Mouse (Mus musculus) retina, embryonic 14.5 days (tissue): ENCODE measurements at regions not wholly inside any gene's neighbourhood (a gene's known extent, or its start where the extent isn't known, plus 50 kb on each side); places are given as distances from the start of the nearest gene placed in this dataset.
"Not testable (repeated sequence)": the region's sequence is repeated elsewhere in the genome, so short reads cannot be mapped to it uniquely, and the experiment has no call there.

Experiments used
- DNase-seq: peaks from one replicate; pipeline ENCODE4 v3.0.0-alpha.2; 2015; ENCODE audit warnings: low spot score

DNA sequence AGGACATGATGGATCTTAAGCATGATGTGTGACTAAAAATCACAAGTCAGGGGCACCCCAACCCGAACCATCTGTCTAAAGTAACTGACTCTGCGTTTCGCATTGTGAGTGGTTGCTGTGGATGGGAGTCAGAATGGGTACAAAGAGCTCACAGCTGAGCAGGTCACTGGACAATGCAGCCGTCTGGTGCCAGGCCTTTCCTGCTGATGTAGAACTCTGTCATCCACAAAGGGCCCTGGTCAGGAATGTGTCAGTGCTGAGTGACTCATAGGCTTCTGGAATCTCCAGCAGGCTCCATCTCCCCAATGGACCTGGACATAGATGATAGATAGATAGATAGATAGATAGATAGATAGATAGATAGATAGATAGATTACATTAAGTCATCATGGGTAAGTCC lies 335.8 kb upstream of the Maf start:
- no peak for DNase-seq

DNA sequence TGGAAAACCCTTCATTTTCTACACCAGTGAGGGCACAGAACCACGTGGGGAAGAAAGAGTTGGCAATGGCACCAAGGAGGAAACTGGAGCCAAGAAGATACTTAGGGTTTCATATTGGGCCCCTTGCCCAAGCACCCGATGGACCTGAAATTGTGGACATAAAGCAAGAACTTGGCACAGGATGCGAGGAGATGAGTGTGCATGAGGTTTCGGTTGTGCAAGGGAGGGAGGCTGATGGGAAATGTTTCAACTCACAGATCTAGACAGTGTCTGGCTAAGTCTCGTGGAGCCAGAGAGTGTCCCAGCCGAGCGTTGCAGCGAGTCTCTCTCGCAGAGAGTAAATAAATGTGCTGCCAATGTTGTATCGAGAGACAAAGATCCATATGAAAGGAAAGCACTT lies 323.4 kb upstream of the Maf start:
- no peak for DNase-seq

DNA sequence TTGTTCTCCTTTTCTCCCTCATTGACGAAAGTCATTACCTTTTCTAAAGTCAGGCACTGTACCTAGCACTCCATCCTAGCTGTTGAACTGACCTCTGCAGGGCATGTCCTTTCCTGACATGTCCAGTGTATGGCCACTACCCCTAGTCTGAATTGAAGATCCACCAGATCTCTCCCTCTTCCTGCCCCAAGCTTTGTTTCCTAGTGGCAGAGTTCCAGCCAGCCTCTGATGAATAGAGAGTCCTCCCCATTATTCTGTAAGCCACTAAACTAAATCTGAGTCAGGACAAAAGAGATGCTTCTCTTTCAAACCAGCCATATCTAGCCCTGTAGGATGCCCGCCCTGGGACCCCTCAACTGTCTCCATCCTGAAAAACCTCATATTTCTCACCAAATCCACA lies 317.7 kb upstream of the Maf start:
- no peak for DNase-seq

DNA sequence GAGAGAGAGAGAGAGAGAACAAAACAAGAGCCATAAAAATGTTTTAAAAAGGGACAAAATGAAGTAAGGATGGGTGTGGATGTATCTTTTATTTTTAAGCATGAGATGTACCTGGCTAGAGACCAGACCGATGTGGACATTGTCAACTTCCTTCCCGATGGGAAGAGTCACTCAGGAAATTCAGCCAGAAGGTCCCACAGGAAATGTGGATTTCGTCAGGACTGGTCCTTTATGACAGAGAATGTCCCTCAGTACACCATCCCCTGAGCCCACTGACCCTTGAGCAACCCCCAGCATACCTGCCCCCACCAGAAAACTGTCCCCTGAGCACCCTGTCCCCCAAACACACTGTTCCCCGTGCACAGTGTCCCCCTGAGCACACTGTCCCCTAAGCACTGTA lies 317.2 kb upstream of the Maf start:
- no peak for DNase-seq

DNA sequence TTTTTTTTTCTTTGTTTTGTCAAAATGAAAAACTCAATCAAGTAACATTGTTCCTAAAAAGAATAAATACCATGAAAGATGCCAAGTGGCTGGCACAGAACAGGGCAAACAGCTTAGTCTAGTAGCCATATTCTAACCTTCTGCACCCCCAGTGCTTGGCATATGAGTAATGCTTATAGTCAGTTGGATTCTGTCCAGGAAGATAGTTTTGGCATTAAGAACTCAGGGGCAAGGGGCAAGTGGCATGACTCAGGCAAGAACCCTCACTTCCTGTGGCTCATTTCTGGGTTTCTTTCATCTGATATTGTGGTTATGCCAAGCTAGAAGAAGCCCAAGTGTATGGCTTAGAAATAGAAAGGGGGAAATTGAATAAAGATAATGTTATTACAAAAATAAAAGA lies 314.1 kb upstream of the Maf start:
- no peak for DNase-seq

DNA sequence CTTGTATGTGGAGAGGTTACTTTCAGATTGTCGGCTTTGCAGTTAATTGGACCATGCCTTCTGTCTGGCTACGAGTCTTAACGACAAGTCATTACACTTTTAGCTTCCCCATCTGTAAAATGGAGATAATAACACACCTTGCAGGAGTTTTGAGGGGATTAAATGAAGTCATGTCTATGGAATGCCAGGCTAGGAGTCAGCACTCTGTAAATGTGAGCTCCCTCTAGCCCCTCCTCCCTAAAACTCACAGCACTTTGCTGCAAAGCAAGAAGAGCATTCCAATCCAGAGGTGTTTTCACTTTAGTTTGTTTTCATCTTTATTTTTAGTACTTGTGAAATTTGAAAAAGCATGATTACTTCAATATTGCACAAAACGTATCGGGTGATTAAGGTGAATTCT lies 287.7 kb upstream of the Maf start:
- DNase-seq: no peak

DNA sequence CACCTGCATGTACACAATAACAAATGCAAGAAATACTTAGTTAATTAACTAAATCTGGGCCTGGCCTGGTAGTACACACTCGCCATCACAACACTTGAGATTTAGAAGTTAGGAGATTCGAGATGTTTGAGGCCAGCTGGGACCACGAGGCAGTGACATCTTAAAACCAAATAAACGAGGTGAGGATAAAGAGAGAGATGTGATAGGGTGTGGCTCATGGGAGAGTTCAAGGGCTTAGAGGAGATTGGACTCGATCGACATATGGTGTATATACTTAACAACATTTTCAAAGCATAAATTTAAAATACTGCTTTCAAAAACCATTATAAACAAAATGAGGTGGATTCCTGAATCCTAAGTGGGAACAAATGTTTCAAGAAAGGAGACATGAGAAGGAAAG lies 284.4 kb upstream of the Maf start:
- DNase-seq: no peak

DNA sequence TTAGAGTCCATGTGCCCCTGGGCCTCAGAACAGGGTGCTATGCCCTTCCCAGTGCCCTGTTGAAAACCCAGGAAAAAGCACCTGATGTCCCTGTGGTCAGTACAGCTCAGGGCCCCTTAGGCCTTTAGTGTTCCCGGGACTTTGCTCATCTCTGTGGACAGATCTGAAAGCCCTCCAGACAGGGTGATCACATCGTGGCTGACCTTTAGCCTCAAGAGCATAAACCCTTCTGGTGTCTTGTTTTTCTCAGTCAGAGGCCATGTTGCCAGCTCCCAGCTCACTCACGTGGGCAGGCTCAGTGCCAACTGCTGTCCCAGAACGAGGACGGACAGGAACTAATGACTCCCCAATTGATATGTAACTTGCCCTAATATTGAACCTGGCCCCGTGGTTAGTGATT lies 275.8 kb upstream of the Maf start:
- DNase-seq: no peak

DNA sequence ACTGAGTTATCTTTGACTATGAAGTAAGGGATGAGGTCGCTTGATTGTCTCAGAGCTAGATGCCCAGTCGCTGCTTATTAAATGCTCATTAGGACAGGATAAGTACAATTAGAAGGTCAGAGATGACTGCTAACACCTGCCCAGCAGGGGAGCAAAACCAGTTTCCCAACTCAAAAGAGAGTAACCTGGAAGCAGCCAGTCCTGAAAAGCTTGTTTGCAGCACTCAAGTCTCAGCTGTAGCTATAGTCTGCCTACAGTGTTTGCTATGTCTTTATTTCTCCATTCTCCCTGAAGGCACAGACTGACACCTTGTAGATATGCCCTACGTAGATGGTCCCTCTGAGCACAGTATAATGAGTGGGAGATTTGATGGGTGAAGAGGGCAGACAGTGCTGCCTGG lies 274.7 kb upstream of the Maf start:
- DNase-seq: no peak

DNA sequence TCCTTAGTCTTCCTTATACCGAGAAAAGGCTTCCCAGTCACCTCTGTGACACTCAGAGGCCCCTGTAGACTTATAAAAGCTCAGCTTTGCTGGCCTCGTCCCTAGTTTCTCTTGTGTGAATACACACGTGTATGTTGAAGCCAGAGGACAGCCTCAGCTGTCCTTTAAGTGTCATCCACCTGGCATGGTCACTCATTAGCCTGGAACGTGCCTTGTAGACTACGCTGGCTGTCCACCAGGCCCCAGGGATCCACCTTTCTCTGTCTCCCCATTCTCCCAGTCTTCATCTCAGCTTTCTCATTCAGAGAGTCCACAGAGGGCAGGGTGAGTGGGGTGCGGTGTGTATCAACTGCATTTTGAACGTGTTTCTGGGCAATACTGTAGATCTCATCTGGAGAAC lies 273.8 kb upstream of the Maf start:
- DNase-seq: no peak

DNA sequence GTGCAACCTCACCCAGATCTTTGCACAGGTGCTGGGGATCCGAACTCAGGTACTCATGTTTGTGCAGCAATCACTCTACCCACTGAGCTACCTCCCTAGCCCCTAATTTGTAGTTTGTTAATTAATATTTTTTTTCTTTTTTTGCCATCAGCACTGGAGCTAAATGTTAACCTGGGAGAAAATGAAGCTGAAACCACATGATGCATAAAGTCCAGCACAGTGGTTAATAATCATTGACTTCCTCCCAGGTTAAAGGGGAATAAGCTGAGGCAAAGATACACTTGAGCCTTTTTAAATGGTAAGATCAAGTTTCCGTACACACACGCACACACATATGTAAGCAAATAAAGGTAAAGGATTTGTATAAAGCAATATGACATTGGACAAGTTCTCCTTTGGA lies 273.0 kb upstream of the Maf start:
- DNase-seq: no peak

DNA sequence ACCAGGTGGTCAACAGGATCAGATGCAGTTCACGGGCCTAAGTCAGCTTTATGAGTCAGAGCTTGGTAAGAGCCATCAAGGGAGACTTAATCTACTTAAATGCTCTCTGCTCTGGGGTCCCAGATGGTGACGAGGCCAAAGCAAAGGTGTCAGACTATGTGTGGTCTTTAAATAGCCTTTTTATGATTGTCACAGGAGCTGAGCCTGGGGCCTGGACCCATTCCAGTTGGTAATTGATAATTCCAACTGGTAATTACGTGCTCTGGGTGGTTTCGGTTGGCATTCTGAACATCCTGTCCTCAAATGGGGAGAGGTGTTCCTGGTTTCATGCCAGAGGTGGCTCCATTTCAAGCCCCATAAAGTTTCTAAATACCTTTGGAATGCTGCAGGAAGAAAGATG lies 269.6 kb upstream of the Maf start:
- no peak for DNase-seq

DNA sequence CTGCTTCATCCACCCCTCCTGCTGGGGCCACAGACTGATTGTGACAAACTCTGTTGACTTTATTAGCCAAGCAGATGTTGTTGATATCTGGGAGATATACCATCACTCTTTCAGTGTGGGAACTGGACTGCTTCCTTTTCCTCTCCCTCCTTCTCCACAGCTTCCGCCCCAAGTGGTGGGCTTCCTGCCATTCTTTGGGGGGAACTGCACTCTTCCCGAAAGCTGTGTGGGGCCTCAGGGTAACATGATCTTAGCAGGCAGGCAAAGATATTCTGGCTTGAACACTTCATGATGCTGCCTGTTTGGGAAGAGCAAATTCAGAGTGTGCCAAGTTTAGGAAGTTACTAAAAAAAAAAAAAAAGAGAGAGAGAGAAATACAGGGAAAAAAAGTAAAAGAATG lies 267.1 kb upstream of the Maf start:
- no peak for DNase-seq

DNA sequence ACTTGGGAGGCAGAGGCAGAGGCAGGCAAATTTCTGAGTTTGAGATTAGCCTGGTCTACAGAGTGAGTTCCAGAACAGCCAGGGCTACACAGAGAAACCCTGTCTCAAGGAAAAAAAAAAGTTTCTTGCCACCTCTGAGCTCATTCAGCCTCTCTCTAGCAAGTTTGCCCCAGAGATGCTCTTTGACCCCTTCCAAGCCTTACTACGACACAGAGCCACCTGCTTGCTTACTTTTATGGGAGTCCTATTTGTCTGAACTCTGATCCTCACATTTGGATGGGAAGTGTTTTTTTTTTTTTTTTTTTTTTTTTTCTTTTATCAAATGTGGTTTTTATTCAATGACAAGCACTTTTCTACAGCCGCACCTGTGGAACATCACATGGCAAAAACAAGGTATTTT lies 263.8 kb upstream of the Maf start:
- DNase-seq: not testable (repeated sequence)

DNA sequence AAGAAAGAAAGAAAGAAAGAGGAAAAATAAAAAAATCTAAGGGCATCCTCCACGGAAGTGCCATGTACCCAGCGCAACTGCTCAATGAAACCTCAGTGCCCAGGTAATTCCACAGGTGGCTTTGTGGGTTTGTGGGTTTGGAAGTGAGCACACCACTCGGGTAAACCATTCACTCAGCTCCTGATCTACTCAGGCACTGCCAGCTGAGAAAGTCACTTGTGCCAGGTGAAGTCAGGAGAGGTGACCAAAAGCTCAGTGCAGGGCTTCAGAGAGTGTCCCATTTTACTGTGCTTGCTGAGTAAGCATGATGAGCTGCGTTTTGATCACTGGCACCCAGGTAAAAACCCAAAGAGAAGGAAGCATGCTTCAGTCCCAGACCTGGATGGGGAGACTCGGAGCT lies 260.5 kb upstream of the Maf start:
- no peak for DNase-seq

DNA sequence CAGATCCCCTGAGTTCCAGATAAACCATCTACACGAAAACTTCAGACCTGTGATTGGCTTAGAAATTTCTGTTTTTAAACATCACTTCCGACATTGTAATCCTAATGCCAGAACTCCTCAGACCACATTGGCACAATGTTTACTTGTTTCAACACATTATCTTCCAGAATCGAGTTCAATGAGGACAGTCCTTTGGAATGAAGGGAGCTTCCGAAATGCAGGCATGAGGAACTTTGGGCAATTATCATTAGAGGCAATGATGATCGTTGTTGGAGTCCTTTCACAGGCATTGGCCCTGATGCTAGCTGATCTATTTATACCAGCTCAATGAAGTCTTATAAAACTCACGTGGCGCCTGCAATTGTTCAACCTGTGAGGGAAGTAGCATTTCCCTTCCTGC lies 258.4 kb upstream of the Maf start:
- no peak for DNase-seq

DNA sequence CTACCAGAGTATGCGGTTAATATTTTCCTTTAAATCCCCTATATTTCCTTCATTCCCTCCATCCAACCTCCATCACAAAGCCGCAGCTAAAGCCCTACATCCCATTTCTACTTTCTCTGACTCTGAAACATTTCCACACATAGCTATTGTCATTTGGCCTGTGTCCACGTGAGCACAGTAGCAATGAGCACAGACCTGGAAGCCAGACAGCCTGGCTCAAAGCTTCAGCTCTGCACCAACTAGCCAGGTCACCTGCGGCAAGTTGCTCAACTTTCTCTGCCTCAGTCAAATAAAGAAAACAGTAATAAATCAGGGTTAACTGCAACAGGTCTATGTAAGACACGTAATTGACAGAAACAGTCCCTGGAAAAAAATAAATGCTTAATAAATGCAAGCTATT lies 247.8 kb upstream of the Maf start:
- DNase-seq: no peak

DNA sequence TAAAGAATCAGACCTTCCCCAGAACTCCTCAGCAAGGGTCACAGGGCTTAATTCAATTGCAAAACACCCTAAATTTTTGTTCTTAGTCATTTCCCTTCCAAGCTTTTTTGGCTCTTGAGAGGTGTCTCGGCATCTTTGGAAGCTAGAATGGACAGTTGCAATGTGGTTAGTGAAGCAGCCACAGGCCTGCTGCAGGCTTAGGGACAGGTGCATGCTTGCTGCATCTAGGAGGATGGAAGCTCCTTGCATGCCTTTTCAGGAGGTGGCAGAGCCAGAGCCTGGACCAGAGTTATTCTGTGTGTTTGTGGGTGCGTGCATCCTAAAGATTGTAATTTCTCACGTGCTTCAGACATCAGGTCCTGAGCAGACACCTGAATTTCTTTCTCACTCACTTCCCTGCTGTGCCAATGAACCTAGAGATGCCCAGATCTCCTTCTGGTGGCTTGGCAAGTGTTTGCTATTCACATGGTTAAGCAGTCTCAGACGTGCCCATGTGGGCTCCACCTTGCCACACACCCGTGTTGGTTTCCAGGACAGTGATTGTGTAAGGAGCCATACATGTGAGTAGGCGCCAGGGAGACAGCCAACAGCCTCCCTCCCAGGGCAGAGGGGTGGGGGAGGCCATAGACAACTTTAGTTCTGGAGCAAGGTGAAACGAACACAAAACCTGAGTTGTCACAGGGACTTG lies 246.3 kb upstream of the Maf start:
- DNase-seq: no peak

DNA sequence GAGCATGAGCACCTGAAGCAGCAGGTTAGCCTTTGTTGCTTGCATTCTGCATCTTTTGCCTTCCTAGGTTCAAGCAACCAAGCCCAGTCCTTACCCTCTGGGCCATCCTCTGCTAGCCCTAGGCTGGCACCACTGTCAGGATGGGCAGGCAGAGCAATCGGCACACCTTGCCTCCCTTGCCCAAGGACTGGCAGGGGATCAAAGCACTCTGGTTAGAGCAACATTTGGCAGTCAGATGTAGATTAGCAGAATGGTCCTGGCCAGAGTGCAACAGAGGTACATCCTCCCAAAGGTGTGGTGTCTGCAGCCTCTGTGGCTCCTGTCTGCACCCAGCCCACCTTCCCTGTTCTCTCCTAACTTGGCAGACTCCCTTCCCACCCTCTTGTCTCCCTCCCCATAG lies 244.9 kb upstream of the Maf start:
- no peak for DNase-seq

DNA sequence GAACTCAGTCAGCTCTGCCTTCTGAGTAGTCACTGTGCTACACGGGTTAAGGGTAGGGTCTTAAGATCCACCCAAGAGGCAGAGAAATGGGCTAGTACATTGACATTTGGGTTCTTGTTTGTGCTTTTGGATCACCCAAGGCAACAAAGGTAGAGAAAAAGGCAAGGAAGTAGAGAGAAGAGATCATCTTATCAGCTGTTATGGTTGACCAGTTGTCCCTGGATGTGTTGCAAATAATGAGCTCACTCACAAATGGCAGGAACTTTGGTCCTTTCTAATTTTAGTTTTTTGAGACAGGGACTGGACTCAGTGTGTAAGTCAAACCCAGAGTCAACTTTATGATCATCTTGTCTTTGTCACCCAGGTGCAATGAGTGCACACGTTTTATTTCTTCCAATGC lies 241.3 kb upstream of the Maf start:
- DNase-seq: no peak

DNA sequence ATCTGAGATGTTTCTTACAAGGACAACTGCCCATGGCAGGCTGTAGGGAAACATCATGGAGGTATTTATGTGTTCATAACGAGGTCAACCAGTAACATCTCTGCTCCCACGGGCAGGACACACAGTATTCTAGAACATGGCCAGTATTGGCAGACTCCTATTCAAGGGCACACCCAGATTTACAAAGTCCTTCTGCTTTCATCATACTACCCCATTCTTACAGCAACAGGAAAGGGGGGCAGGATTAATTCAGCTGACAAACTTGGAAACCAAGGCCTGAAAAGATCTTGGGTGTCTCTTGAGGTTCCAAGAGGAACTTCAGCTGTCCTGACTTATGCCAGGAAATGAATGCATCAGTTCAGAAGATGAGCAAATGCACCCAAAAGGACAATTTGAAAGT lies 240.4 kb upstream of the Maf start:
- no peak for DNase-seq

DNA sequence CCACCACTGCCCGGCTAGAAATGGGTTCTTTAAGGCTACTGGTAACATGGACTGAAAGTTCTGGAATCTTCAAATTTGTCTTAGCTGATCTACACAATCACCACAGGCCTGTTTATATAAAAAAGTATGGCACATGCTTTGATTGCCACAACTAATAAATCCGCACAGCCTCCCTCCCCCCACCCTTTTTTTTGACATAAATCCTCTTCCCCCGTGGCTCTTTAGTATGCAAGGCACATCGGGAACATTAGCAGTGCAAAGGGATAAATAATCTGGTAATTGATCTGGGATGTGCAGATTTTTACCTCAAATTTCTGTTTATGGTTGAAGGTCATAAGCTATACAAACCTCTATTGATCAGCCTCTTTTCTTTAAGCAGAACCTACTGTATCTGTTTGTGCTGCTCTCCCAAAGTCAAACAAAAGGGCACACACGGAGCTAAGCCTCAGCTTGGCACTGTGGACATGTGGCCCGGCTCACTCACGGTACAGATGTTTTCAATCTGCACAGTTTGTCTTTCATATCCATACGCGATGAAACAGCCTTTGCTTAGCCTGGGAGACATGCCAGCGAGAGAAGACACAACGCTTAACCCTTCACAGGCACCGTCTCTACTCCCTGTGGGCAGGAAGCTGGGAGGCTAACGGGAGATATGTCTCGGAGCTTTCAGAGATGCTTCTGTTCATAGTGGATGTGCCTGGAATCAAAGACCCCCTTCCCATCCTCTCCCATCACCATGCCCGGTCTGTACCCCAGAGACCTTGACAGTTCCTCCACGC lies 235.3 kb upstream of the Maf start:
- DNase-seq: no peak

DNA sequence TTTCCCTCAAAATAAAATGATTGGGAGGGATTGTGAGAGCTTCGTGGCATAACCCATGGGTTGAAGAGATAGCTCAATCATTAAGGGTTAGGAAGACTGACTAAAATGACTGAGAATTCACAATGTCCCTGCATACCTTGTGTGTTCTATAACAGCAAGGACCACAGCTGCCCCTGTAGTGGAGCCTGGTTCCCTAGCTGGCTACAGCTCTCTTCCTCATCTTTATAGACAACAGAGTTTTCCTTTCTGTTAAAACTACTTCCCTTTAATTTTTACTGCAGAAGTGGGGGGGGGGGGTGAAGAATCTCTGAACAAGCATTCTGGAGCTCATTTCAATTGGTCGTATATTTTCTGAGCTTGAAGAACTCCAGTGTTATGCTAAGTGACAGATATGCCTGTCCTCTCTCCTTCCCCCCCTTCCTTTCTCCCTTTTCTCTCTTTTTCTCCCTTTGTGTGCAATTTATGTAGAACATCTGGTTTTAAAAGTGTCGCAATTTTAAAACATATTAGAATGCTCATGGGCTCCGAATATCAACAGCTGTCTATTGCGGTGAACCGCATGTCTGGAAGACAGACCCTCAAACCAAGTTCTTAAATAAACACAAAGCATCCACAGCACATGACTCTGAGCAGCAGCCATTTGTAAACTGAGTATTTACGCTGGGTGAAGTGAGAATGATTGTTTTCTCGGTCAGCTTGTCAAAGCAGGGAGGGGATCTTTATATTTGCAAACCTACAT lies 222.0 kb upstream of the Maf start:
- no peak for DNase-seq
